Mouse (Mus musculus): ENCODE results near the gene Slc16a1. TPM values are rescaled to one million over a fixed set of nuclear protein-coding genes. Genes with fewer than 3 reads are reported as not detected.

The Slc16a1 gene
- polyA plus RNA-seq, 1 experiment from 2014 or later, result 8.3 TPM

GRCm38 (mm10) chr3:104615216-104615615 is 23.3 kb upstream of the Slc16a1 start:
- Histone ChIP-seq H3K4me1 (replicated peaks) (peaks cover 8% of the 10 kb centered on the region), H3K27ac (replicated peaks) (no peak overlapping the region), H3K9ac (no peak overlapping the region), H3K9me3 (no peaks in the 10 kb centered on the region), H3K4me3 (no peak overlapping the region), H3K36me3 (no peaks in the 10 kb centered on the region), H3K4me2 (no peak overlapping the region), H3K27me3 (no peaks in the 10 kb centered on the region)
- WGBS, result 83% methylated on average over 2 of the region's 2 CpGs
- ATAC-seq (ENCODE audit: low read depth), result no peak

- no peak overlapping the region for H3K9ac ChIP-seq
- H3K27ac ChIP-seq (replicated peaks), result no peak overlapping the region
- no peaks in the 10 kb centered on the region for H3K9me3 ChIP-seq
- peak; percentile 81 for ATAC-seq (ENCODE audit: low read depth)
- no peak overlapping the region for H3K4me3 ChIP-seq
- peak overlapping the region; percentile 31 for H3K4me2 ChIP-seq
- H3K4me1 ChIP-seq (replicated peaks), result peaks cover 8% of the 10 kb centered on the region
- no peaks in the 10 kb centered on the region for H3K36me3 ChIP-seq
- no peaks in the 10 kb centered on the region for H3K27me3 ChIP-seq
- WGBS, result 46% methylated on average over 8 of the region's 8 CpGs
These were observed 22.3 kb upstream of the Slc16a1 start for GRCm38 (mm10) chr3:104616155-104616554.

- no peak overlapping the region for H3K4me3 ChIP-seq
- 75% methylated on average over 1 of the region's 1 CpGs for WGBS
- H3K9me3 ChIP-seq, result no peaks in the 10 kb centered on the region
- no peak for ATAC-seq (ENCODE audit: low read depth)
- H3K27me3 ChIP-seq, result no peaks in the 10 kb centered on the region
- no peaks in the 10 kb centered on the region for H3K36me3 ChIP-seq
- no peak overlapping the region for H3K9ac ChIP-seq
- H3K27ac ChIP-seq (replicated peaks), result no peak overlapping the region
- no peak overlapping the region for H3K4me2 ChIP-seq
- H3K4me1 ChIP-seq (replicated peaks), result no peaks in the 10 kb centered on the region
These were observed 16.6 kb upstream of the Slc16a1 start for GRCm38 (mm10) chr3:104621841-104622240.

- no peak overlapping the region for H3K27ac ChIP-seq (replicated peaks)
- H3K4me2 ChIP-seq, result no peak overlapping the region
- ATAC-seq (ENCODE audit: low read depth), result no peak
- no peak overlapping the region for H3K9ac ChIP-seq
- no peak overlapping the region for H3K4me3 ChIP-seq
- H3K9me3 ChIP-seq, result no peaks in the 10 kb centered on the region
- no peaks in the 10 kb centered on the region for H3K27me3 ChIP-seq
- 11% methylated on average over 2 of the region's 2 CpGs for WGBS
- no peaks in the 10 kb centered on the region for H3K4me1 ChIP-seq (replicated peaks)
- H3K36me3 ChIP-seq, result no peaks in the 10 kb centered on the region
These were observed 8.7 kb upstream of the Slc16a1 start for GRCm38 (mm10) chr3:104629810-104630209.

GRCm38 (mm10) chr3:104630941-104631340 is 7.5 kb upstream of the Slc16a1 start:
- Histone ChIP-seq H3K27me3 (no peaks in the 10 kb centered on the region), H3K4me2 (no peak overlapping the region), H3K9ac (no peak overlapping the region), H3K36me3 (no peaks in the 10 kb centered on the region), H3K9me3 (no peaks in the 10 kb centered on the region), H3K4me3 (no peak overlapping the region), H3K4me1 (replicated peaks) (no peaks in the 10 kb centered on the region), H3K27ac (replicated peaks) (no peak overlapping the region)
- WGBS, result 92% methylated on average over 2 of the region's 2 CpGs
- ATAC-seq (ENCODE audit: low read depth), result no peak

GRCm38 (mm10) chr3:104632560-104633162 is 5.8 kb upstream of the Slc16a1 start:
- H3K27me3 ChIP-seq, result no peaks in the 10 kb centered on the region
- no peak for ATAC-seq (ENCODE audit: low read depth)
- H3K9me3 ChIP-seq, result no peaks in the 10 kb centered on the region
- H3K4me3 ChIP-seq, result no peak overlapping the region
- no peak overlapping the region for H3K27ac ChIP-seq (replicated peaks)
- WGBS, result 81% methylated on average over 4 of the region's 4 CpGs
- peaks cover 2% of the 10 kb centered on the region for H3K4me1 ChIP-seq (replicated peaks)
- no peak overlapping the region for H3K9ac ChIP-seq
- H3K4me2 ChIP-seq, result no peak overlapping the region
- no peaks in the 10 kb centered on the region for H3K36me3 ChIP-seq

GRCm38 (mm10) chr3:104636491-104636890 is 2.0 kb upstream of the Slc16a1 start:
- no peaks in the 10 kb centered on the region for H3K9me3 ChIP-seq
- peaks cover 15% of the 10 kb centered on the region for H3K4me1 ChIP-seq (replicated peaks)
- no peak overlapping the region for H3K9ac ChIP-seq
- no peak overlapping the region for H3K4me2 ChIP-seq
- 98% methylated on average over 2 of the region's 2 CpGs for whole genome bisulfite sequencing
- no peak overlapping the region for H3K4me3 ChIP-seq
- peaks cover 7% of the 10 kb centered on the region; the same call in 1 of the 2 replicates for H3K27me3 ChIP-seq
- no peak for ATAC-seq (ENCODE audit: low read depth)
- H3K27ac ChIP-seq (replicated peaks), result no peak overlapping the region
- H3K36me3 ChIP-seq, result no peaks in the 10 kb centered on the region

- H3K9me3 ChIP-seq, result no peaks in the 10 kb centered on the region
- ATAC-seq (ENCODE audit: low read depth), result peak; percentile 67
These were observed 753 bp upstream of the Slc16a1 start for GRCm38 (mm10) chr3:104637427-104638402.

GRCm38 (mm10) chr3:104638932-104639748 is 672 bp downstream of the Slc16a1 start:
- Histone ChIP-seq H3K4me2 (peak overlapping the region; percentile 94), H3K9me3 (no peaks in the 10 kb centered on the region), H3K4me3 (peak overlapping the region; percentile 88), H3K27me3 (peaks cover 7% of the 10 kb centered on the region; the same call in 1 of the 2 replicates), H3K4me1 (replicated peaks) (peaks cover 15% of the 10 kb centered on the region), H3K9ac (peak overlapping the region; percentile 79), H3K36me3 (no peaks in the 10 kb centered on the region), H3K27ac (replicated peaks) (peak overlapping the region; percentile 61; the same call in 1 of the 2 replicates)
- ATAC-seq (ENCODE audit: low read depth), result peak; percentile 70
- WGBS, result under 1% methylated on average over 55 of the region's 58 CpGs

More at GRCm38 (mm10) chr3:104637427-104638402, 753 bp upstream of the Slc16a1 start:
- Histone ChIP-seq H3K4me2 (peak overlapping the region; percentile 94), H3K9ac (peak overlapping the region; percentile 79), H3K4me3 (peak overlapping the region; percentile 88), H3K36me3 (no peaks in the 10 kb centered on the region), H3K4me1 (replicated peaks) (peaks cover 15% of the 10 kb centered on the region), H3K27ac (replicated peaks) (peak overlapping the region; percentile 61), H3K27me3 (peaks cover 7% of the 10 kb centered on the region; the same call in 1 of the 2 replicates)
- 15% methylated on average over 38 of the region's 38 CpGs for WGBS

- H3K27ac ChIP-seq (replicated peaks), result no peak overlapping the region
- no peaks in the 10 kb centered on the region for H3K36me3 ChIP-seq
- peaks cover 7% of the 10 kb centered on the region; the same call in 1 of the 2 replicates for H3K27me3 ChIP-seq
- WGBS, result 20% methylated on average over 10 of the region's 10 CpGs
- H3K9me3 ChIP-seq, result no peaks in the 10 kb centered on the region
- ATAC-seq (ENCODE audit: low read depth), result no peak
- H3K9ac ChIP-seq, result no peak overlapping the region
- peak overlapping the region; percentile 94 for H3K4me2 ChIP-seq
- H3K4me1 ChIP-seq (replicated peaks), result peaks cover 15% of the 10 kb centered on the region
- H3K4me3 ChIP-seq, result peak overlapping the region; percentile 88
These were observed 1.4 kb downstream of the Slc16a1 start for GRCm38 (mm10) chr3:104639749-104640368.

GRCm38 (mm10) chr3:104640855-104641254 is 2.4 kb downstream of the Slc16a1 start:
- no peaks in the 10 kb centered on the region for H3K36me3 ChIP-seq
- no peak overlapping the region for H3K27ac ChIP-seq (replicated peaks)
- H3K9ac ChIP-seq, result no peak overlapping the region
- no peaks in the 10 kb centered on the region for H3K9me3 ChIP-seq
- H3K4me1 ChIP-seq (replicated peaks), result peaks cover 15% of the 10 kb centered on the region
- H3K4me3 ChIP-seq, result no peak overlapping the region
- peaks cover 7% of the 10 kb centered on the region; the same call in 1 of the 2 replicates for H3K27me3 ChIP-seq
- ATAC-seq (ENCODE audit: low read depth), result no peak
- H3K4me2 ChIP-seq, result no peak overlapping the region
